Mouse (Mus musculus) cerebellum, adult 2 months (tissue): ENCODE results near the gene Susd4. TPM values are rescaled to one million over a fixed set of nuclear protein-coding genes. Genes with fewer than 3 reads are reported as not detected.
A peak's percentile ranks its signal among the peaks of the same experiment; 100 is the strongest.

Experiments used
- DNase-seq, 2 experiments: peaks; one replicate each; pipeline ENCODE4 v3.0.0; 2021
- H3K27ac ChIP-seq: fragments of 200-500 bp; 2 replicates; pipeline ENCODE4 v1.5.1; 2012; ENCODE audit warnings: low read length, control low read depth, inconsistent platforms; ENCODE audit not compliant: insufficient read depth
- H3K27me3 ChIP-seq: fragments of 200-500 bp; 2 replicates; pipeline ENCODE4 v1.6.1; 2012; ENCODE audit warnings: inconsistent platforms, mild to moderate bottlenecking, low read length, moderate library complexity; ENCODE audit not compliant: control insufficient read depth, insufficient read depth
- H3K4me1 ChIP-seq: fragments of 200-500 bp; 2 replicates; pipeline ENCODE4 v1.6.1; 2011; ENCODE audit warnings: low read length; ENCODE audit not compliant: control insufficient read depth, insufficient read depth
- H3K4me3 ChIP-seq: fragments of 200-500 bp; replicated peaks from 2 replicates; pipeline ENCODE3; 2011; ENCODE audit warnings: mild to moderate bottlenecking, low read depth, low read length, control low read depth; ENCODE audit not compliant: insufficient read depth
- CTCF ChIP-seq: fragments of 200-500 bp; IDR thresholded peaks from 2 replicates; pipeline ENCODE4 v1.5.1; 2011; ENCODE audit warnings: low read depth, mild to moderate bottlenecking, control low read depth, low read length, moderate library complexity, borderline replicate concordance; ENCODE audit not compliant: insufficient read depth
- POLR2A ChIP-seq: fragments of 200-500 bp; IDR thresholded peaks from 2 replicates; pipeline ENCODE4 v1.6.1; 2011; ENCODE audit warnings: low read length, control low read depth, borderline replicate concordance; ENCODE audit not compliant: insufficient read depth
- WGBS: fragments of 180-500 bp; shearing (Covaris S2); methylation state at CpG from one replicate; pipeline ENCODE4 v1.1.7; 2018; 5-methylcytosine and 5-hydroxymethylcytosine counted together
- polyA plus RNA-seq: library from polyadenylated mRNA; depleted of rRNA; stranded (reverse); fragments of >200 nt; gene quantifications from 2 replicates; pipeline ENCODE4 v1.2.3, GENCODE M21; 2012

The Susd4 gene
- polyA plus RNA-seq, 1 experiment = 97.7 TPM

DNA sequence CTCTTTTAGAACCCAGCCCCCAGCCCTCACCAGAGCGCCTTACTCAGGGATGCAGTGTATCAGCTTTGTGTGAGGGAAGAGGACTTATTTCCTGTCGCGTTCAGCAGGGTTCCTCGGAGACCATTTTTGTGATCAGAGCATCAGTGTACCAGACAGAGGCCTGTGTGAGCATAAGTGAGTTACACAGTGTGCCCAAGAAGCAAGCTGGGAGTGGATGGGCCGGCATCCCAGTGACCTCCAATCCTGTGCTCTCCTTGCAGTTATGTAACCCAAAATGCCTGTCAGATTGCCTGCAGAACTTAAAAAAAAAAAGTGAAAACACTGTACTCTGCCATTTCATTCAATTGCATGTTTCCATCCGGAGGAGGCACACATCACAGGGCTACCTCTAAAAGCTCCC, 76.4 kb downstream of the Susd4 start:
- no peak overlapping the region for H3K4me3 ChIP-seq
- H3K27me3 ChIP-seq = no peaks in the 10 kb centered on the region
- TF ChIP-seq POLR2A (no peak), CTCF (no peak)
- no peak overlapping the region for H3K27ac ChIP-seq
- H3K4me1 ChIP-seq = no peaks in the 10 kb centered on the region
- WGBS = 69% methylated on average over 6 of the region's 6 CpGs
- no peak for DNase-seq

DNA sequence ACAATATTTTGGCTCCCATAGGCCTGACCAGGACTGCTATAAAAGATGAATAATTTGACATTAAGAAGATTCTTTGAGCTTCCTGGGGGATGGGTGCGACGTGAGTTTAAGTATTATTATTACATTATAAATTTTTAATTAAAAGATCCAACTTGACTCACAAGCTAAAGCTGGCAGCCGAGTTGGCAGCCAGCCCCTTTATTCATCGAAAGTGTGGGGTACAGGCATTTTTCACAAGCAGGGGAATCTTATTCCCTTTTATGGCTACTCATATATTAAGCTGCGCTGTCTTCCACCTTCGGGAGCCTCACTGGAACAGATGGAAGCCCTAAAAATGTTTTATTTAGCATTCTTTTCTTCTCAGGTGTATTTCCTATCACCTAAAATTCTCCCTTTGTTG, 76.9 kb downstream of the Susd4 start:
- 82% methylated on average over 6 of the region's 6 CpGs for WGBS
- no peak overlapping the region for H3K27ac ChIP-seq
- H3K27me3 ChIP-seq = no peaks in the 10 kb centered on the region
- H3K4me1 ChIP-seq = no peaks in the 10 kb centered on the region
- DNase-seq = no peak
- TF ChIP-seq CTCF (no peak), POLR2A (no peak)
- H3K4me3 ChIP-seq = no peak overlapping the region

DNA sequence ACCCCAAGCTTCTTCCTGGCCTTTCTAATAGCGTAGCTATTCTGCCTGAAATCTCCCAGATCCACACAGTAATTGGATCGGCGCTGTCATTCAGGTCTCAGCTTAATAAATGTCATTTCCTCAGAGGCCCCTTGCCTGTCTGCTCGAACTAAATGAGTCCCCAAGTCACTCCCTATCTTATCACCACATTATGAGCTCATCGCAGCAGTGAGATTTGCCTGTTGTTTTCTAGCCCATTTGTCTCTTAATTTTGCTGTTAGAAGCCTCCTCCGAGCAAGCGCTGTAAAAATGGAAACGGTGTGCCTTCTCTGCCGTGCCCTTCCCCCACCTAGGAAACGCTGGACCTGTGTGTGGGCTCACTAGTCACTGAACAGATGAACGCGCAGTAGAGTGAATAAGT, 85.9 kb downstream of the Susd4 start:
- WGBS = 89% methylated on average over 12 of the region's 12 CpGs
- H3K27me3 ChIP-seq = no peaks in the 10 kb centered on the region
- H3K4me3 ChIP-seq = no peak overlapping the region
- no peaks in the 10 kb centered on the region for H3K4me1 ChIP-seq
- TF ChIP-seq POLR2A (no peak), CTCF (no peak)
- H3K27ac ChIP-seq = no peak overlapping the region
- DNase-seq = no peak

DNA sequence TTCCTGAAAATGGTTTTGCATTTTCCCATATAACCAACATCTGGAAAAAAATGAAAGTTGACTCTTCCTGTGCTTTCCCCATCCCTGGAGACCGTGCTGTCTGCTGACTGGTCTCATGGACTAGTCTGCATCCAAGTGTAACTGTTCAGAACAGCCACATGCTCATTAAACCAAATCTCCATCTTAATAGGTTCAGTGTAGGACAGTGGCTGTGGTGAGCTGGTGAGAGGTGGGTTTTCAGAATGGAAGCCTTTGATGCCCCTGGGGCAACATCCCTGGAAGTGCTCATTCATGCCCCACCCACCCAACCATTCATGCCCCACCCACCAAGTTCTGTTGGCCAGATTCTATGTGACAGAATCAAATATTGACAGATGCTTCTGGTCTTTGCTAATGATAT, 86.4 kb downstream of the Susd4 start:
- H3K27me3 ChIP-seq = no peaks in the 10 kb centered on the region
- no peak for DNase-seq
- 90% methylated on average over 1 of the region's 1 CpGs for WGBS
- H3K27ac ChIP-seq = no peak overlapping the region
- no peak for TF ChIP-seq CTCF
- no peak for TF ChIP-seq POLR2A
- H3K4me1 ChIP-seq = no peaks in the 10 kb centered on the region
- no peak overlapping the region for H3K4me3 ChIP-seq

DNA sequence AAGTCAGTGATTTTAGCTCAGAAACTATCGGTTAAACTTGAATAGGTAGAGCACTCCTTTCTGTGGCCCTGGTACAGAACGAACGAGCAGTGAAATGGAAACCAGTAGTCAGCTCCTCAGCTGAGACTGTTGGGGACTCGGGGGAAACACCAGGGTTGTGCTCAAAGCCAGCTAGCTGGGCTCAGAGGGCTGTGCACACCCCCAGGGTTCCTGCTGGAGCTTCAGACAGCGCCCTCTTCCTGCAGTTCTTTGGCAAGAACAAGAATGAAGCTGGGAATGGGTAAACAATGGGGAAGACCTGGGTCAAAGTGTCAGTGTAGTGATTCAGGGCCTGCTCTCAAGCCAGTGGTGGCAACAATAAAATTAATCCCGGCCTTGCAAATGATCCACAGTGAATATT, 88.5 kb downstream of the Susd4 start:
- WGBS = 66% methylated on average over 6 of the region's 6 CpGs
- TF ChIP-seq CTCF (no peak), POLR2A (no peak)
- no peak overlapping the region for H3K27ac ChIP-seq

DNA sequence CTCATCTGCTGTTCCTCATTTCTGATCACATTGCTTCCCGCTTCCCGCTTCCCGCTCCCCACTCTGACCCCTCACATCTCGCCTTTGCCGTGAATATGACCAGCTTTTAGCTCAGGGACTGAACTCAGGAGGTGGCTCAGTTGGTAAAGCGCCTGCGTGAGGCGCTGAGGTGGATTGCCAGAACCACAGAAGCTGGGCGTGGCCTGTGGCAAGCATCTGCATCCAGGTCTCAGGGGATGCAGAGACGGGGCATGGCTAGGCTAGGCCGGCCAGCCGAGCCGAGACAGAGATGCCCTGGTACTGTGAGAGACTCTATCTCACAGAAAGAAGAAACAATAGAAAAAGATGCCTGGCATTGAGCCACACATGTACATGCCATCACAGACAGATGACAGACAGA, 93.0 kb downstream of the Susd4 start:
- no peak overlapping the region for H3K4me3 ChIP-seq
- TF ChIP-seq CTCF (no peak), POLR2A (no peak)
- H3K4me1 ChIP-seq = peaks cover 1% of the 10 kb centered on the region; the same call in 1 of the 2 replicates
- 71% methylated on average over 13 of the region's 13 CpGs for WGBS
- DNase-seq = no peak
- H3K27me3 ChIP-seq = no peaks in the 10 kb centered on the region
- no peak overlapping the region for H3K27ac ChIP-seq

More for the DNA sequence above, 88.5 kb downstream of the Susd4 start:
- H3K27me3 ChIP-seq = no peaks in the 10 kb centered on the region
- no peak overlapping the region for H3K4me3 ChIP-seq
- no peaks in the 10 kb centered on the region for H3K4me1 ChIP-seq
- DNase-seq = no peak

DNA sequence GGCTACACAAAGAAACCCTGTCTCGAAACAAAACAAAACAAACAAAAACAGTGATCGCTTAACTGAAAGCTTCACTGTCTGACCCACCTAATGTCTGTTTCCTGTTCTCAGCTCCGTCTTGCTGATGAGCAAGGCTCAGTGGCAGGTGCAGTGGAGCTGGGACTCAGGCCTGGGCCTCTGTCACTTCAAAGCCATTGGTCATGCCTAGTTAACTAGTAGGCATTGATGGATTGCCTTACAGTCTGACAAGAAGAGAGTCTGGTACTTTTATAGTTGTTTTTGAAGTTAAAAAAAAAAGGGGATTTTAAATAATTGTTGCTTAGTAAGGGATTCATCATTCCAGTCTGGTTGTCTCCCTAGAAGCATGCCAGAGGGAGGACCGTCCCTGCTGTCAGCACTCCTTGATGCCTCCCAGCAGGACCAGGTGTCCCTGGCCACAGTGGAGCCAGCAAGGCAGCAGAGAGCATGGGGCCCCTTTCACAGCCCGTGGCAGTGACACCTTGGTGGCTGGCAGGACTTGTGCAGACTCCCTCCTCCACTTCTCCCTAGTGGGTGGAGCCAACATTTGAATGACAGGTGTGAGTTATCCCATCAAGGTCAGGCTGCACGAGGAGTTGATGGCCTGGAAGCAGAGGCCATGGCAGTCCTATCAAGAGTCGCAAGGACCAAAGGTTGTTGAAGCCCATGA, 98.2 kb downstream of the Susd4 start:
- Histone ChIP-seq H3K27ac (no peak overlapping the region), H3K27me3 (no peaks in the 10 kb centered on the region), H3K4me3 (no peak overlapping the region), H3K4me1 (peaks cover 7% of the 10 kb centered on the region)
- WGBS = 51% methylated on average over 7 of the region's 7 CpGs
- DNase-seq = peak; percentile 20 to 38
- TF ChIP-seq CTCF (no peak), POLR2A (no peak)

DNA sequence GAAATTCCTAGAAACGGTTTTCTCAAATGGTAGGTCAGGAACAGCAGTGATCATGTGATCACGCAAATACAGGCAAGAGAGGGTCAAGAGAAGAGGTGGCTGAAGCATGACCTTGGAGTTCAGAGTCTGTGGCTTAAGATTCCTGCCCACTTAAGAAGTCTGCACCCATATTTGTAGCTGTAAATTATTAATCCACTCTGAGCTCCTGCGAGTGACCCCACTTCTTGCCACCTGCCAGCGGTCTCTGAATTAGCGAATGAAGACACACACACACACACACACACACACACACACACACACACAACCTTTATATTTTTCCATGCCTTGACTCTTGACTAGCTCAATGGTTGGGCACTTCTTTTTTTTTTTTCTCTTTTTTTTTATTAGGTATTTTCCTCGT, 99.7 kb downstream of the Susd4 start:
- H3K4me1 ChIP-seq = peaks cover 7% of the 10 kb centered on the region
- DNase-seq = no peak
- WGBS = 94% methylated on average over 6 of the region's 6 CpGs
- no peak for TF ChIP-seq CTCF
- TF ChIP-seq POLR2A = no peak
- no peak overlapping the region for H3K4me3 ChIP-seq
- H3K27me3 ChIP-seq = no peaks in the 10 kb centered on the region
- no peak overlapping the region for H3K27ac ChIP-seq
